Mouse (Mus musculus) lung, embryonic 15.5 days (tissue): ENCODE results near the gene Bzw2. TPM values are rescaled to one million over a fixed set of nuclear protein-coding genes. Genes with fewer than 3 reads are reported as not detected.

Experiments
- ATAC-seq: fragments of 200-750 bp; cut with Nextera tagmentation; 2 replicates; pipeline ENCODE4 v1.8.0; 2017; ENCODE audit warnings: moderate number of reproducible peaks, borderline replicate concordance; ENCODE audit not compliant: low FRiP score, low TSS enrichment; ENCODE audit errors: extremely low read depth
- H3K27ac ChIP-seq: fragments of 300-500 bp; sonication (generic); 2 replicates; pipeline ENCODE4 v1.5.1; 2015; ENCODE audit warnings: moderate library complexity, mild to moderate bottlenecking, inconsistent platforms
- H3K27me3 ChIP-seq: fragments of 300-500 bp; sonication (generic); 2 replicates; pipeline ENCODE4 v1.6.1; 2015; ENCODE audit warnings: inconsistent platforms
- H3K36me3 ChIP-seq: fragments of 300-500 bp; sonication (generic); 2 replicates; pipeline ENCODE4 v1.6.1; 2015; ENCODE audit warnings: inconsistent platforms
- H3K4me1 ChIP-seq: fragments of 300-500 bp; sonication (generic); 2 replicates; pipeline ENCODE4 v1.6.1; 2015; ENCODE audit warnings: inconsistent platforms
- H3K4me2 ChIP-seq: fragments of 300-500 bp; sonication (generic); 2 replicates; pipeline ENCODE4 v1.6.1; 2015; ENCODE audit warnings: inconsistent platforms, mild to moderate bottlenecking, moderate library complexity
- H3K4me3 ChIP-seq: fragments of 300-500 bp; sonication (generic); 2 replicates; pipeline ENCODE4 v1.5.1; 2015; ENCODE audit warnings: mild to moderate bottlenecking, inconsistent platforms
- H3K9ac ChIP-seq: fragments of 300-500 bp; sonication (generic); 2 replicates; pipeline ENCODE4 v1.6.1; 2015; ENCODE audit warnings: inconsistent platforms
- H3K9me3 ChIP-seq: fragments of 300-500 bp; sonication (generic); 2 replicates; pipeline ENCODE4 v1.6.1; 2016; ENCODE audit warnings: inconsistent platforms
- WGBS: fragments of 180-500 bp; shearing (Covaris S2); methylation state at CpG from one replicate; pipeline ENCODE4 v1.1.7; 2015; 5-methylcytosine and 5-hydroxymethylcytosine counted together
- polyA plus RNA-seq: library from polyadenylated mRNA; unstranded; fragments of >200 nt; fragmentation: Nextera tagmentation; extraction: Ambion mirVana; gene quantifications from 2 replicates; pipeline ENCODE4 v1.2.1, GENCODE M21; 2015

The Bzw2 gene
- polyA plus RNA-seq, 1 experiment from 2014 or later = 187 TPM

DNA sequence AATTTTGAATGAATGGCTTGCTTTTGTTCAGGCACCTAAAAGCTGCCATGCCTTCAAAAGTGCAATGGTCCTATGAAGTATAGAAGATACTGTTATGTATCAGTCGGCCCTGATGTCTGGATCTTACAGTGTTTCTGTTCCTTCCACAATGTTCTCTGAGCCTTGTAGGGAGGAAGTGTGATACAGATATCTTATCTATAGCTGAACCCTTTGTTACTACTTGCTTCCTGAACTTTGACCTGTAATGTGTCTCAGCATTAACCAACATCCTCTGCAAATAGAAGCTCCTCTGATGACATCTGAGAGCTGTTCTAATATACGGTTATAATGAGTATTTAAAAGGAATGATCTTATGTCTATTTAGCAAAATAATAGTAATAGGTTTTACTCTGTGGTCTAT, 100.2 kb downstream of the Bzw2 start:
- no peak for ATAC-seq
- Histone ChIP-seq H3K36me3 (no peaks in the 10 kb centered on the region), H3K9me3 (no peaks in the 10 kb centered on the region), H3K4me3 (no peak overlapping the region), H3K9ac (no peak overlapping the region), H3K27me3 (no peaks in the 10 kb centered on the region), H3K4me2 (no peak overlapping the region), H3K27ac (no peak overlapping the region), H3K4me1 (no peaks in the 10 kb centered on the region)
- 32% methylated on average over 2 of the region's 2 CpGs for WGBS

GRCm38 (mm10) chr12:36050276-36050675, 107.6 kb downstream of the Bzw2 start:
- H3K4me2 ChIP-seq = no peak overlapping the region
- H3K9me3 ChIP-seq = no peaks in the 10 kb centered on the region
- H3K4me1 ChIP-seq = no peaks in the 10 kb centered on the region
- 60% methylated on average over 1 of the region's 1 CpGs for WGBS
- no peaks in the 10 kb centered on the region for H3K27me3 ChIP-seq
- no peaks in the 10 kb centered on the region for H3K36me3 ChIP-seq
- no peak overlapping the region for H3K4me3 ChIP-seq
- no peak overlapping the region for H3K27ac ChIP-seq
- no peak for ATAC-seq
- H3K9ac ChIP-seq = no peak overlapping the region

GRCm38 (mm10) chr12:36047593-36047992, 110.3 kb downstream of the Bzw2 start:
- no peak overlapping the region for H3K4me2 ChIP-seq
- no peak overlapping the region for H3K9ac ChIP-seq
- ATAC-seq = no peak
- H3K27ac ChIP-seq = no peak overlapping the region
- WGBS = 71% methylated on average over 2 of the region's 2 CpGs
- no peak overlapping the region for H3K4me3 ChIP-seq
- H3K4me1 ChIP-seq = no peaks in the 10 kb centered on the region
- H3K27me3 ChIP-seq = no peaks in the 10 kb centered on the region
- H3K9me3 ChIP-seq = no peaks in the 10 kb centered on the region
- no peaks in the 10 kb centered on the region for H3K36me3 ChIP-seq

GRCm38 (mm10) chr12:36046196-36046595, 111.7 kb downstream of the Bzw2 start:
- Histone ChIP-seq H3K27me3 (no peaks in the 10 kb centered on the region), H3K4me2 (no peak overlapping the region), H3K36me3 (no peaks in the 10 kb centered on the region), H3K4me1 (0 out of 2 replicates have a peak, but pooled peaks cover 6% of the 10 kb centered on the region), H3K9me3 (no peaks in the 10 kb centered on the region), H3K27ac (no peak overlapping the region), H3K9ac (no peak overlapping the region), H3K4me3 (no peak overlapping the region)
- WGBS = 14% methylated on average over 5 of the region's 5 CpGs
- no peak for ATAC-seq

- H3K27me3 ChIP-seq = no peaks in the 10 kb centered on the region
- no peak overlapping the region for H3K9ac ChIP-seq
- H3K36me3 ChIP-seq = no peaks in the 10 kb centered on the region
- no peaks in the 10 kb centered on the region for H3K9me3 ChIP-seq
- H3K27ac ChIP-seq = no peak overlapping the region
- ATAC-seq = no peak
- H3K4me2 ChIP-seq = no peak overlapping the region
- H3K4me3 ChIP-seq = no peak overlapping the region
- 0 out of 2 replicates have a peak, but pooled peaks cover 10% of the 10 kb centered on the region for H3K4me1 ChIP-seq
- WGBS = 77% methylated on average over 2 of the region's 2 CpGs
These were observed 113.2 kb downstream of the Bzw2 start for GRCm38 (mm10) chr12:36044691-36045090.

DNA sequence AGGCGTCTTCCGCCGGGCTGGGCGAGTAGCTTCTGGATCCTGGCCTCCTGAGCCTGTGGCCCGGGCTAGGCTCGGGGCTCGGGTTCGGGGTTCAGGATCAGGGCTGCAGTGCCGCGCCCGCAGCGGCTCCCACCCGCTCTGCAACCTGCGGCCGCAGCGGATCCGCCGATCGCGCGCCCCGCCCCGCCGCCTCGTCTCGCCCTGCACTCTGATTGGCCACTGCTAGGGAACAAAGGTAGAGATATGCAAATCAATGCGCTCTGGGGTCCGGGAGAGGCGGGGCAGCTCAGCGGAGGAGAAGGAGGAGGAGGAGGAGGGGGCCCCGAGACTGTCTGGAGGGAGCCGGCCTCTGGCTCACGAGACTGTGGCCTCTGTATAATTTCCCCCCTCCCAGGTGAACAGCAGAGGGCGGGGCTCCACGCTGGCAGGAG, 115.5 kb downstream of the Bzw2 start, which contains the start of gene Tspan13:
Gene Tspan13 (minus strand): TSS at position 153 of the 431 bp plus-strand sequence.
- ATAC-seq = peak; percentile 97
- H3K9me3 ChIP-seq = no peaks in the 10 kb centered on the region
- under 1% methylated on average over 34 of the region's 35 CpGs for WGBS
- H3K4me3 ChIP-seq = peak within 1 kb of the TSS; percentile 90
- peak within 1 kb of the TSS; percentile 82 for H3K27ac ChIP-seq
- 0 out of 2 replicates have a peak, but pooled peaks cover 10% of the 10 kb centered on the region for H3K4me1 ChIP-seq
- peak within 1 kb of the TSS; percentile 98 for H3K4me2 ChIP-seq
- H3K27me3 ChIP-seq = no peaks in the 10 kb centered on the region
- no peaks in the 10 kb centered on the region for H3K36me3 ChIP-seq
- H3K9ac ChIP-seq = peak within 1 kb of the TSS; percentile 73

Other genes starting within 250 kb of the Bzw2 start
- gene Agr3, start 232.5 kb downstream of the Bzw2 start, polyA plus RNA-seq = 0.73 and 0.74 TPM in 2 replicates
- gene Agr2, start 165.2 kb downstream of the Bzw2 start, polyA plus RNA-seq = 2.6 and 3.2 TPM in 2 replicates
- 122 and 131 TPM in 2 replicates for gene Tspan13, start 115.6 kb downstream of the Bzw2 start, polyA plus RNA-seq
- gene Ankmy2, start 966 bp downstream of the Bzw2 start, polyA plus RNA-seq = 36.7 and 37.2 TPM in 2 replicates
- gene Lrrc72, start 95.3 kb upstream of the Bzw2 start, polyA plus RNA-seq = not detected in 2 replicates
- gene Sostdc1, start 156.1 kb upstream of the Bzw2 start, polyA plus RNA-seq = 2.7 and 3.1 TPM in 2 replicates
- 14.8 and 16.4 TPM in 2 replicates for gene Ispd, start 223.4 kb upstream of the Bzw2 start, polyA plus RNA-seq
- 1.5 and 2.3 TPM in 2 replicates for gene D630036H23Rik, start 224.1 kb upstream of the Bzw2 start, polyA plus RNA-seq